Mouse (Mus musculus) forebrain, embryonic 14.5 days (tissue): ENCODE results near the gene Sec16b. TPM values are rescaled to one million over a fixed set of nuclear protein-coding genes. Genes with fewer than 3 reads are reported as not detected.

Experiments
- ATAC-seq: fragments of 200-750 bp; cut with Nextera tagmentation; 2 replicates; pipeline ENCODE4 v1.8.0; 2017; ENCODE audit warnings: mild to moderate bottlenecking, moderate library complexity
- DNase-seq: peaks from one replicate; pipeline ENCODE4 v3.0.0-alpha.2; 2015; ENCODE audit warnings: low spot score
- H3K27ac ChIP-seq: fragments of 300-500 bp; sonication (generic); 2 replicates; pipeline ENCODE4 v1.5.1; 2014; ENCODE audit warnings: low read depth, mild to moderate bottlenecking, control low read depth, low read length, moderate library complexity
- H3K27me3 ChIP-seq: fragments of 300-500 bp; sonication (generic); replicated peaks from 2 replicates; pipeline ENCODE4 v1.6.1; 2014; ENCODE audit warnings: low read length, control low read depth, mixed read lengths; ENCODE audit not compliant: control insufficient read depth, insufficient read depth
- H3K36me3 ChIP-seq: fragments of 300-500 bp; sonication (generic); 2 replicates; pipeline ENCODE4 v1.6.1; 2014; ENCODE audit warnings: low read length, control low read depth; ENCODE audit not compliant: control insufficient read depth, insufficient read depth
- H3K4me1 ChIP-seq: fragments of 300-500 bp; sonication (generic); 2 replicates; pipeline ENCODE4 v1.6.1; 2014; ENCODE audit warnings: antibody characterized with exemption, low read length, control low read depth; ENCODE audit not compliant: control insufficient read depth, insufficient read depth
- H3K4me2 ChIP-seq: fragments of 300-500 bp; sonication (generic); 2 replicates; pipeline ENCODE4 v1.6.1; 2014; ENCODE audit warnings: mild to moderate bottlenecking, control low read depth, low read length
- H3K4me3 ChIP-seq: fragments of 300-500 bp; sonication (generic); 2 replicates; pipeline ENCODE4 v1.5.1; 2014; ENCODE audit warnings: low read depth, low read length, control low read depth
- H3K9ac ChIP-seq: fragments of 300-500 bp; sonication (generic); 2 replicates; pipeline ENCODE4 v1.6.1; 2014; ENCODE audit warnings: mild to moderate bottlenecking, low read length, control low read depth, moderate library complexity
- H3K9me3 ChIP-seq: fragments of 300-500 bp; sonication (generic); replicated peaks from 2 replicates; pipeline ENCODE4 v1.6.1; 2016; ENCODE audit warnings: low read length, control low read depth, mixed read lengths; ENCODE audit not compliant: control insufficient read depth
- WGBS: fragments of 180-500 bp; shearing (Covaris S2); extraction: QIAGEN DNeasy Blood & Tissue Kit; methylation state at CpG from one replicate; pipeline ENCODE4 v1.1.7; 2014; 5-methylcytosine and 5-hydroxymethylcytosine counted together
- polyA plus RNA-seq: library from polyadenylated mRNA; unstranded; fragments of >200 nt; fragmentation: Nextera tagmentation; extraction: Ambion mirVana; gene quantifications from 2 replicates; pipeline ENCODE4 v1.2.1, GENCODE M21; 2014

Sec16b gene
- polyA plus RNA-seq, 1 experiment from 2014 or later = 0.53 TPM

DNA sequence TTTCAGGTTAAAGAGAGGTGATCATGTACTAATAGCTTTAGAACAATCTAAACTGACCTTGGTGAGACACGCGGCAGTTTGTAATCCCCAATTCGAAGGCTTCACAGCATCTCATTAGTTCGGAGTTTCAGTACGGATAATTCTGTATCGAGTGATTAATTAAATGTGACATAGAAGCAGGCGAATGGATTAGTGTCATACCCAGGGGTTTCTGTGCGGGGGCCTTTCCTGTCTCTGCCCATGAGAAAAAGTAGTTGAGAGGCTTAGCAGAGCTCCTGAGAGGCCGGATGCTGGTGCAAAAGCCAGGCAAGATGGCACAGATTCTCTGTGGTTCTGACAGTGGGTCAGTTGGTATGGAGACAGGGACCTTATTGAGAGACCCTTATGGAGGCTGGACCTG is 88.6 kb downstream of the Sec16b start:
- no peak overlapping the region for H3K9ac ChIP-seq

GRCm38 (mm10) chr1:157604513-157604912 is 98.0 kb downstream of the Sec16b start:
- no peak overlapping the region for H3K9ac ChIP-seq
- H3K9me3 ChIP-seq = no peaks in the 10 kb centered on the region
- H3K27ac ChIP-seq = no peak overlapping the region
- no peak for ATAC-seq
- H3K36me3 ChIP-seq = no peaks in the 10 kb centered on the region
- H3K4me1 ChIP-seq = no peaks in the 10 kb centered on the region
- H3K27me3 ChIP-seq = no peaks in the 10 kb centered on the region
- 82% methylated on average over 5 of the region's 5 CpGs for WGBS
- no peak overlapping the region for H3K4me3 ChIP-seq
- DNase-seq = no peak
- H3K4me2 ChIP-seq = no peak overlapping the region

More for the DNA sequence above, 88.6 kb downstream of the Sec16b start:
- ATAC-seq (no peak), DNase-seq (no peak)
- H3K4me2 ChIP-seq = no peak overlapping the region
- 48% methylated on average over 9 of the region's 9 CpGs for WGBS
- H3K4me3 ChIP-seq = no peak overlapping the region
- no peaks in the 10 kb centered on the region for H3K36me3 ChIP-seq
- no peak overlapping the region for H3K27ac ChIP-seq
- no peaks in the 10 kb centered on the region for H3K9me3 ChIP-seq
- H3K4me1 ChIP-seq = no peaks in the 10 kb centered on the region
- H3K27me3 ChIP-seq = no peaks in the 10 kb centered on the region

Other genes with a start within 250 kb of the Sec16b start
- 30.7 and 32.5 TPM in 2 replicates for gene Rasal2, start 94.1 kb upstream of the Sec16b start, polyA plus RNA-seq
- gene Cryzl2, start 48.2 kb upstream of the Sec16b start, polyA plus RNA-seq = 7.1 and 8.1 TPM in 2 replicates